Mouse (Mus musculus) forebrain, postnatal 0 days (tissue): Measurements from ENCODE around the gene Brpf1. TPM values are rescaled to one million over a fixed set of nuclear protein-coding genes. Genes with fewer than 3 reads are reported as not detected.

Experiments
- ATAC-seq: fragments of 200-750 bp; cut with Nextera tagmentation; 2 replicates; pipeline ENCODE4 v1.8.0; 2017; ENCODE audit warnings: mild to moderate bottlenecking, moderate library complexity
- DNase-seq: peaks from one replicate; pipeline ENCODE4 v3.0.0-alpha.2; 2015
- H3K27ac ChIP-seq: fragments of 300-500 bp; sonication (generic); 2 replicates; pipeline ENCODE4 v1.5.1; 2014; ENCODE audit warnings: low read depth, mild to moderate bottlenecking, antibody characterized with exemption, low read length, moderate library complexity, mixed read lengths
- H3K27me3 ChIP-seq: fragments of 300-500 bp; sonication (generic); 2 replicates; pipeline ENCODE4 v1.6.1; 2014; ENCODE audit warnings: mild to moderate bottlenecking, low read length, mixed read lengths; ENCODE audit not compliant: insufficient read depth
- H3K36me3 ChIP-seq: fragments of 300-500 bp; sonication (generic); 2 replicates; pipeline ENCODE4 v1.6.1; 2014; ENCODE audit warnings: mild to moderate bottlenecking, moderate library complexity; ENCODE audit not compliant: insufficient read depth
- H3K4me1 ChIP-seq: fragments of 300-500 bp; sonication (generic); 2 replicates; pipeline ENCODE4 v1.6.1; 2014; ENCODE audit warnings: antibody characterized with exemption; ENCODE audit not compliant: insufficient read depth
- H3K4me2 ChIP-seq: fragments of 300-500 bp; sonication (generic); 2 replicates; pipeline ENCODE4 v1.6.1; 2014; ENCODE audit warnings: low read depth, mild to moderate bottlenecking, moderate library complexity
- H3K4me3 ChIP-seq: fragments of 300-500 bp; sonication (generic); 2 replicates; pipeline ENCODE4 v1.5.1; 2014; ENCODE audit warnings: low read depth, low read length, mixed read lengths
- H3K9ac ChIP-seq: fragments of 300-500 bp; sonication (generic); 2 replicates; pipeline ENCODE4 v1.6.1; 2014; ENCODE audit warnings: mild to moderate bottlenecking
- H3K9me3 ChIP-seq: fragments of 300-500 bp; sonication (generic); 2 replicates; pipeline ENCODE4 v1.6.1; 2016; ENCODE audit warnings: low read length
- CTCF ChIP-seq: sonication (generic); IDR thresholded peaks from 2 replicates; pipeline ENCODE4 v1.5.1; 2016; ENCODE audit warnings: antibody characterized with exemption, control low read depth, low read depth
- WGBS: fragments of 180-500 bp; shearing (Covaris S2); extraction: QIAGEN DNeasy Blood & Tissue Kit; methylation state at CpG from one replicate; pipeline ENCODE4 v1.1.7; 2014; 5-methylcytosine and 5-hydroxymethylcytosine counted together
- polyA plus RNA-seq: library from polyadenylated mRNA; unstranded; fragments of >200 nt; fragmentation: Nextera tagmentation; extraction: Ambion mirVana; gene quantifications from 2 replicates; pipeline ENCODE4 v1.2.1, GENCODE M21; 2015
- total RNA-seq: library from RNA; depleted of rRNA; stranded (reverse); fragments of >200 nt; gene quantifications from 2 replicates; pipeline ENCODE4 v1.2.3, GENCODE M21; 2014

The Brpf1 gene
- total and polyA plus RNA-seq, 2 experiments from 2014 or later, result 10.9 to 30.7 TPM

- Histone ChIP-seq H3K9me3 (no peaks in the 10 kb centered on the region), H3K9ac (peak overlapping the region; percentile 95), H3K4me2 (peak overlapping the region; percentile 97), H3K36me3 (peaks cover 14% of the 10 kb centered on the region; the same call in 1 of the 2 replicates), H3K27ac (peak overlapping the region; percentile 97), H3K4me1 (peaks cover 12% of the 10 kb centered on the region), H3K4me3 (peak overlapping the region; percentile 92), H3K27me3 (no peaks in the 10 kb centered on the region)
- 1% methylated on average over 50 of the region's 50 CpGs for WGBS
- DNase-seq (peak; percentile 98), ATAC-seq (peak; percentile 96)
- TF ChIP-seq CTCF, result no peak
Observed at GRCm38 (mm10) chr6:113306322-113306985, 483 bp upstream of the Brpf1 start.

- peak; percentile 18 for DNase-seq
- WGBS, result 1% methylated on average over 34 of the region's 34 CpGs
- H3K4me3 ChIP-seq, result peak overlapping the region; percentile 92
- no peaks in the 10 kb centered on the region for H3K27me3 ChIP-seq
- peak overlapping the region; percentile 97 for H3K4me2 ChIP-seq
- H3K9ac ChIP-seq, result peak overlapping the region; percentile 95
- no peaks in the 10 kb centered on the region for H3K9me3 ChIP-seq
- peaks cover 12% of the 10 kb centered on the region for H3K4me1 ChIP-seq
- peaks cover 20% of the 10 kb centered on the region for H3K36me3 ChIP-seq
- peak overlapping the region; percentile 97 for H3K27ac ChIP-seq
- no peak for TF ChIP-seq CTCF
- ATAC-seq, result no peak
Observed at GRCm38 (mm10) chr6:113307481-113308121, 664 bp downstream of the Brpf1 start.

- peaks cover 25% of the 10 kb centered on the region for H3K36me3 ChIP-seq
- 0 out of 2 replicates have a peak overlapping the region, but pooled peaks have one; percentile 97 for H3K27ac ChIP-seq
- TF ChIP-seq CTCF, result peak; percentile 46; the same call in 1 of the 2 replicates
- peaks cover 12% of the 10 kb centered on the region for H3K4me1 ChIP-seq
- H3K4me3 ChIP-seq, result peak overlapping the region; percentile 92
- 29% methylated on average over 5 of the region's 5 CpGs for WGBS
- DNase-seq (peak; percentile 53), ATAC-seq (no peak)
- peak overlapping the region; percentile 97 for H3K4me2 ChIP-seq
- no peaks in the 10 kb centered on the region for H3K9me3 ChIP-seq
- peak overlapping the region; percentile 95 for H3K9ac ChIP-seq
- H3K27me3 ChIP-seq, result no peaks in the 10 kb centered on the region
Observed at GRCm38 (mm10) chr6:113308141-113308540, 1.2 kb downstream of the Brpf1 start.

GRCm38 (mm10) chr6:113315972-113316371 lies 9.0 kb downstream of the Brpf1 start:
- TF ChIP-seq CTCF, result no peak
- Histone ChIP-seq H3K4me1 (no peaks in the 10 kb centered on the region), H3K27ac (no peak overlapping the region), H3K9me3 (no peaks in the 10 kb centered on the region), H3K4me2 (no peak overlapping the region), H3K27me3 (no peaks in the 10 kb centered on the region), H3K36me3 (peaks cover 87% of the 10 kb centered on the region), H3K9ac (no peak overlapping the region), H3K4me3 (no peak overlapping the region)
- DNase-seq, result no peak
- ATAC-seq, result no peak
- WGBS, result 95% methylated on average over 3 of the region's 3 CpGs

- Histone ChIP-seq H3K9me3 (no peaks in the 10 kb centered on the region), H3K4me1 (0 out of 2 replicates have a peak, but pooled peaks cover 4% of the 10 kb centered on the region), H3K27ac (peak within 1 kb of the TSS; percentile 84), H3K27me3 (no peaks in the 10 kb centered on the region), H3K4me3 (peak within 1 kb of the TSS; percentile 52), H3K36me3 (peaks cover 46% of the 10 kb centered on the region), H3K4me2 (peak within 1 kb of the TSS; percentile 88), H3K9ac (peak within 1 kb of the TSS; percentile 65)
- no peak for TF ChIP-seq CTCF
- ATAC-seq (peak; percentile 99), DNase-seq (peak; percentile 98)
- under 1% methylated on average over 52 of the region's 52 CpGs for WGBS
Observed at GRCm38 (mm10) chr6:113326533-113327315, 19.8 kb downstream of the Brpf1 start, which contains the start of gene Ogg1. TSS of gene Ogg1 (plus strand) at chr6:113326972.

- H3K4me1 ChIP-seq, result 0 out of 2 replicates have a peak, but pooled peaks cover 9% of the 10 kb centered on the region
- TF ChIP-seq CTCF, result no peak
- H3K4me2 ChIP-seq, result no peak overlapping the region
- no peak overlapping the region for H3K4me3 ChIP-seq
- no peak overlapping the region for H3K27ac ChIP-seq
- ATAC-seq, result no peak
- no peak for DNase-seq
- H3K9ac ChIP-seq, result no peak overlapping the region
- WGBS, result 100% methylated on average over 1 of the region's 1 CpGs
- peaks cover 34% of the 10 kb centered on the region for H3K36me3 ChIP-seq
- H3K9me3 ChIP-seq, result no peaks in the 10 kb centered on the region
- H3K27me3 ChIP-seq, result no peaks in the 10 kb centered on the region
Observed at GRCm38 (mm10) chr6:113329396-113329795, 22.5 kb downstream of the Brpf1 start.
